ENCODE assay signal across 14 mouse cellular contexts in genomic region chr8:87915763-87916162, GRCm38 (mm10). TPM values are rescaled to one million over a fixed set of nuclear protein-coding genes. Genes with fewer than 3 reads are reported as not detected.
DNase-seq lines count a peak whose midpoint lies in the region; ATAC-seq and TF ChIP-seq lines count a peak whose summit lies in the region.
"Had no signal": no experiment of that assay in that cellular context is flagged by ENCODE, and none has a peak within 500 bp of the region (broad histone marks: within the 10 kb centered on the region; RNA-seq: fewer than 3 reads in every experiment).

No protein-coding gene starts in this region.

- TF ChIP-seq POLR2A in kidney, adult 2 months (IDR thresholded peaks at IDR 0.05; ENCODE audit: low read depth, low read length) = no peak
- TF ChIP-seq POLR2A in limb, embryonic 14.5 days (IDR thresholded peaks at IDR 0.05; ENCODE audit: borderline replicate concordance, extremely low read depth, insufficient read depth, insufficient read length) = no peak

- H3K4me2 ChIP-seq in kidney, embryonic 16.5 days (replicated peaks; ENCODE audit: low read depth, low read length) = no peak overlapping the region
- no peak overlapping the region for H3K4me2 ChIP-seq in limb, embryonic 14.5 days (replicated peaks; ENCODE audit: low read depth, low read length, severe bottlenecking)
- H3K4me2 ChIP-seq: midbrain, embryonic 11.5 days had no signal

- peak; percentile 37 for DNase-seq in kidney, adult 2 months
- DNase-seq in MN1 (ENCODE audit: low spot score) = peak; percentile 18
- peak; percentile 53 for DNase-seq in gastrocnemius, postnatal 25 days
- DNase-seq in limb, embryonic 14.5 days (ENCODE audit: low spot score) = peak; percentile 54
- DNase-seq in right cerebral cortex, postnatal 14 days = no peak
- DNase-seq in right cerebral cortex, postnatal 25 days = no peak
- DNase-seq in right cerebral cortex, adult 18-20 months = no peak
- DNase-seq: cerebellum, adult 18-20 months; layer of hippocampus, postnatal 36 days; thymus, adult 18-20 months had no signal

- no peak for TF ChIP-seq CTCF in kidney, adult 2 months (conservative IDR thresholded peaks at IDR 0.05; ENCODE audit: insufficient read depth, insufficient read length, low read depth, low read length)

- no peaks in the 10 kb centered on the region for H3K36me3 ChIP-seq in kidney, adult 2 months (ENCODE audit: control insufficient read depth, insufficient read depth, low read length)
- no peaks in the 10 kb centered on the region for H3K36me3 ChIP-seq in kidney, embryonic 16.5 days (ENCODE audit: insufficient read depth, low read length)
- H3K36me3 ChIP-seq in limb, embryonic 14.5 days (ENCODE audit: control insufficient read depth, insufficient read depth, low read length) = no peaks in the 10 kb centered on the region

- H3K4me1 ChIP-seq in kidney, adult 2 months (ENCODE audit: control insufficient read depth, insufficient read depth, low read length) = no peaks in the 10 kb centered on the region
- H3K4me1 ChIP-seq in kidney, embryonic 16.5 days (ENCODE audit: insufficient read depth, low read length) = peaks cover 62% of the 10 kb centered on the region
- peaks cover 67% of the 10 kb centered on the region for H3K4me1 ChIP-seq in limb, embryonic 14.5 days (ENCODE audit: control insufficient read depth, insufficient read depth, low read length)

- H3K27ac ChIP-seq in kidney, adult 2 months (ENCODE audit: insufficient read depth, low read depth, low read length) = no peak overlapping the region
- H3K27ac ChIP-seq in kidney, embryonic 16.5 days (ENCODE audit: low read length) = no peak overlapping the region
- no peak overlapping the region for H3K27ac ChIP-seq in limb, embryonic 14.5 days (replicated peaks; ENCODE audit: low read depth, low read length)

- H3K9me3 ChIP-seq in kidney, embryonic 16.5 days (ENCODE audit: low read length) = no peaks in the 10 kb centered on the region
- no peaks in the 10 kb centered on the region for H3K9me3 ChIP-seq in limb, embryonic 14.5 days (ENCODE audit: control insufficient read depth, low read length)
- H3K9me3 ChIP-seq: forebrain, embryonic 10.5 days had no signal

- H3K4me3 ChIP-seq in kidney, adult 2 months (ENCODE audit: insufficient read depth, low read depth, low read length) = no peak overlapping the region
- H3K4me3 ChIP-seq in kidney, embryonic 16.5 days (ENCODE audit: low read length) = no peak overlapping the region
- H3K4me3 ChIP-seq in limb, embryonic 14.5 days (replicated peaks; ENCODE audit: low read length) = no peak overlapping the region
- H3K4me3 ChIP-seq: forebrain, embryonic 10.5 days had no signal

- ATAC-seq in kidney, embryonic 16.5 days (ENCODE audit: low FRiP score, low TSS enrichment) = no peak
- no peak for ATAC-seq in limb, embryonic 14.5 days (ENCODE audit: low FRiP score, low read depth)

- no peak overlapping the region for H3K9ac ChIP-seq in kidney, embryonic 16.5 days (replicated peaks; ENCODE audit: low read length)
- H3K9ac ChIP-seq in limb, embryonic 14.5 days (ENCODE audit: low read depth, low read length, severe bottlenecking) = no peak overlapping the region

- no peaks in the 10 kb centered on the region for H3K27me3 ChIP-seq in kidney, adult 2 months (replicated peaks; ENCODE audit: control insufficient read depth, insufficient read depth, low read length)
- H3K27me3 ChIP-seq in kidney, embryonic 16.5 days (ENCODE audit: insufficient read depth, low read length) = no peaks in the 10 kb centered on the region
- no peaks in the 10 kb centered on the region for H3K27me3 ChIP-seq in limb, embryonic 14.5 days (ENCODE audit: control insufficient read depth, insufficient read depth, low read length)

- 53% methylated on average over 9 of the region's 9 CpGs for WGBS in kidney, adult 2 months
- 57% methylated on average over 9 of the region's 9 CpGs for WGBS in kidney, embryonic 16.5 days
- WGBS in limb, embryonic 14.5 days = 69% methylated on average over 9 of the region's 9 CpGs

RNA-seq across cellular contexts. Expression of gene Zfp423, which starts 43.6 kb away (rescaled TPM):
- polyA plus RNA-seq in kidney, adult 2 months (2012; rRNA removed) = 4.1 and 5.6 TPM in 2 replicates
- 9.1 and 11.4 TPM in 2 replicates for polyA plus RNA-seq in kidney, embryonic 16.5 days (2015; fragmentation: Nextera tagmentation; extraction: Ambion mirVana)
- total RNA-seq in gastrocnemius, postnatal 25 days (2021) = 10 to 100 TPM; 15.6 to 16.4 TPM
- 46.4 and 59.9 TPM in 2 replicates for polyA plus RNA-seq in limb, embryonic 14.5 days (2012; rRNA removed)
- polyA plus RNA-seq in limb, embryonic 14.5 days (2014; fragmentation: Nextera tagmentation; extraction: Ambion mirVana) = 24.4 and 33.2 TPM in 2 replicates
- total RNA-seq: granulocyte monocyte progenitor cell, adult 5-6 weeks had no signal

Comparison
In these comparisons a context has a peak if more than half of its experiments do, and no peak if none do; other contexts are left out.
1. DNase-seq: peak in kidney, adult 2 months (single experiment), MN1 (single experiment), gastrocnemius, postnatal 25 days (single experiment) and limb, embryonic 14.5 days (single experiment); none in right cerebral cortex, postnatal 14 days (single experiment), right cerebral cortex, postnatal 25 days (single experiment) and right cerebral cortex, adult 18-20 months (single experiment).